Mouse (Mus musculus) embryonic fibroblast, embryonic 13.5 days (primary cell): ENCODE results near the gene Disp1.

Experiments
- CTCF ChIP-seq: IDR thresholded peaks from 2 replicates; pipeline ENCODE4 v1.5.1; 2011; ENCODE audit warnings: mild to moderate bottlenecking, control low read depth, low read length, moderate library complexity, borderline replicate concordance; ENCODE audit not compliant: insufficient read depth
- POLR2A ChIP-seq: IDR thresholded peaks from 2 replicates; pipeline ENCODE4 v1.6.1; 2011; ENCODE audit warnings: low read depth, mild to moderate bottlenecking, control low read depth, low read length, moderate library complexity

GRCm38 (mm10) chr1:183191398-183191797, 29.9 kb downstream of the Disp1 start:
- TF ChIP-seq CTCF = no peak
- no peak for TF ChIP-seq POLR2A
